Mouse (Mus musculus) ES-E14 (cell line): ENCODE measurements around the gene Gadl1. TPM values are rescaled to one million over a fixed set of nuclear protein-coding genes. Genes with fewer than 3 reads are reported as not detected.

Source experiments
- DNase-seq: peaks from one replicate; pipeline ENCODE4 v3.0.0-alpha.2; 2013; ENCODE audit warnings: low read depth, low spot score
- H3K27ac ChIP-seq: 2 replicates; pipeline ENCODE4 v1.5.1; 2012; ENCODE audit warnings: low read depth, mild to moderate bottlenecking, low read length, moderate library complexity, mixed read lengths; ENCODE audit not compliant: poor library complexity, insufficient read depth, severe bottlenecking
- H3K36me3 ChIP-seq: 2 replicates; pipeline ENCODE4 v1.6.1; 2012; ENCODE audit warnings: mild to moderate bottlenecking, low read length, moderate library complexity, mixed read lengths; ENCODE audit not compliant: control insufficient read depth, poor library complexity, insufficient read depth, severe bottlenecking
- H3K4me1 ChIP-seq, 2 experiments: fragments of 150-350 bp in 1 of 2; sonication (generic) in 1 of 2; 2 replicates each; pipeline ENCODE4 v1.6.1; 2012; ENCODE audit warnings: low read length in 2 of 2, mild to moderate bottlenecking in 1 of 2, mixed read lengths in 1 of 2; ENCODE audit not compliant: control insufficient read depth in 2 of 2, insufficient read depth in 2 of 2, poor library complexity in 1 of 2
- H3K4me3 ChIP-seq, 2 experiments: fragments of 150-350 bp in 1 of 2; sonication (generic) in 1 of 2; 2 replicates each; pipeline ENCODE4 v1.5.1; 2012; ENCODE audit warnings: low read length in 2 of 2, low read depth in 1 of 2, mild to moderate bottlenecking in 1 of 2, mixed read lengths in 1 of 2; ENCODE audit not compliant: insufficient read depth in 1 of 2, poor library complexity in 1 of 2, severe bottlenecking in 1 of 2
- H3K9ac ChIP-seq: 2 replicates; pipeline ENCODE4 v1.6.1; 2012; ENCODE audit warnings: low read depth, mild to moderate bottlenecking, low read length, mixed read lengths; ENCODE audit not compliant: poor library complexity, insufficient read depth, severe bottlenecking
- H3K9me3 ChIP-seq: fragments of 150-350 bp; sonication (generic); 2 replicates; pipeline ENCODE4 v1.6.1; 2012; ENCODE audit warnings: low read depth, mild to moderate bottlenecking, low read length; ENCODE audit not compliant: control insufficient read depth, insufficient read depth
- CHD2 ChIP-seq: IDR thresholded peaks from 2 replicates; pipeline ENCODE4 v1.6.1; 2014; ENCODE audit warnings: mild to moderate bottlenecking, low read depth, low read length, inconsistent platforms
- HCFC1 ChIP-seq: IDR thresholded peaks from 2 replicates; pipeline ENCODE4 v1.6.1; 2012; ENCODE audit warnings: low read length, inconsistent platforms, borderline replicate concordance; ENCODE audit not compliant: insufficient read depth
- MAFK ChIP-seq: IDR thresholded peaks from 2 replicates; pipeline ENCODE4 v1.6.1; 2014; ENCODE audit warnings: mild to moderate bottlenecking, low read depth, low read length, inconsistent platforms; ENCODE audit not compliant: insufficient read depth
- ZC3H11A ChIP-seq: IDR thresholded peaks from 2 replicates; pipeline ENCODE4 v1.6.1; 2012; ENCODE audit warnings: low read depth, mild to moderate bottlenecking, inconsistent platforms, low read length, borderline replicate concordance
- ZNF384 ChIP-seq: IDR thresholded peaks from 2 replicates; pipeline ENCODE4 v1.6.1; 2012; ENCODE audit warnings: low read depth, low read length, inconsistent platforms
- in situ Hi-C, 2 experiments: fragments of 600-800 bp; cut with MboI; formaldehyde crosslinking; loops; one replicate each; pipeline ENCODE4 v1.15.1; 2025; ENCODE audit warnings: low sequenced_read_pairs in 2 of 2, inconsistent platforms in 1 of 2; ENCODE audit not compliant: unreplicated experiment in 2 of 2
- total RNA-seq: library from RNA; depleted of rRNA; stranded (reverse); fragments of 300-350 nt; gene quantifications from 2 replicates; pipeline ENCODE4 v1.2.3, GENCODE M21; 2012

The Gadl1 gene
- total RNA-seq, 1 experiment, result not detected

DNA sequence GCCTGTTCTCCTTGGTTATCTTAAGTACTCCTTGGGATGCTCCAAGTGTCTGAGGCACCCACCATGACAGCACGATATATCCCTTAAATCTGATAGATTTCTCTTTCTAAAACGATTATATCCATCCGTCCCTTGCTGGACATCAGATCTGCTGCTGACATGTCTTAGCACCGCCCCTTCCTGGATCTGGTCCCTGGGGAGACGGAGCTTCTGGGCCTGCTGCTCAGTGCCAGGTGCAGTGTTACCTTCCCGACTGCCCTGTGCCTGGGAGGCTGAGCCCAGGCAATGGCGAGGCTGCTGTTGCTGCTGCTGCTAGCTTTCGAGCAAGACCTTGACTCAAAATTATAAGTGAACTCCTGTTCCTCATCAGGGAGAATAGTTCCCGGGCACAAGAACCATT is 190.8 kb downstream of the Gadl1 start:
- no peaks in the 10 kb centered on the region for H3K9me3 ChIP-seq
- H3K4me1 ChIP-seq, result no peaks in the 10 kb centered on the region
- H3K36me3 ChIP-seq, result no peaks in the 10 kb centered on the region
- TF ChIP-seq HCFC1, result no peak
- TF ChIP-seq ZNF384, result no peak
- no peak for TF ChIP-seq MAFK
- TF ChIP-seq ZC3H11A, result no peak
- no peak for DNase-seq
- no peak overlapping the region for H3K4me3 ChIP-seq
- in situ Hi-C loops, result no loop called here
- H3K27ac ChIP-seq, result no peak overlapping the region
- no peak overlapping the region for H3K9ac ChIP-seq

DNA sequence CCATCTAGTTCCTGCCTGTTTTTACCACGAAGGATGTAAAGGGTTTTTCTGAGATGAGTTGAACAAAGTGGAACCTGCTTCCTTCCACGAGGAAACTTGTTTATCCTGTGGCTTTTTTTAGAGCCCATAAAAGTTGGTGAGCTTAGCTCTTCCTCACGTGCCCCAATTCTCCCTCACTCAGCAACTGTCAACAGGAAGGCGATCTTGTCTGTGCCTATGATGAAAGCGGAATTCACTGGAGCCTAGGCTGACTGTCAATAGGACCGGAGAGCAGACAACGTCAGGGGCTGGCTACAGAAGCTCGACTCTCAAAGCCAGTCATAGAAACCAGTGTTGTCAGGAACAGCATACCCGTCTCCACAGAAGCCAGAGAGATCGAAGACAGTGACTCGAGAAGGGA is 192.6 kb downstream of the Gadl1 start:
- Histone ChIP-seq H3K9me3 (no peaks in the 10 kb centered on the region), H3K4me1 (no peaks in the 10 kb centered on the region), H3K36me3 (no peaks in the 10 kb centered on the region), H3K27ac (no peak overlapping the region), H3K4me3 (no peak overlapping the region), H3K9ac (no peak overlapping the region)
- TF ChIP-seq CHD2, result no peak
- no peak for TF ChIP-seq MAFK
- TF ChIP-seq ZC3H11A, result no peak
- in situ Hi-C loops, result no loop called here
- DNase-seq, result no peak

DNA sequence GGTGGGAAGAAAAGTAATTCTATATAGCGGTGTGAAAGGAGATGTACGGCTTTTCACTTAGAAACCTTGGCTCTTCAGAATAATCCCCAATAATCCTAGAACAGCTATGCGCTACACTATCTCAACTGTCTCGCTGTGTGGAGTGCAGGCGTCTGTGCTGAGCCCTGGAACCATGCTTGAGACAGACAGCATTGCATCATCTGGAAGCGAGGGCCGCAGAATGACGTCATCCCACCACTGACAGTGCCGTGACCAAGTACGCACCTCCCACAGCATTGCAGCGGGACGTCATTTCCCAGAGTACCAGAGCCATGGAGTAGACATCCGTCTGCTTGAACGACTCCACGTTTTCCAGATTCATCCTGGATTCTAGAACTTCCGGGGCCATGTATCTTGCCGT is 195.5 kb downstream of the Gadl1 start:
- no peaks in the 10 kb centered on the region for H3K9me3 ChIP-seq
- no peak overlapping the region for H3K27ac ChIP-seq
- H3K4me1 ChIP-seq, result no peaks in the 10 kb centered on the region
- in situ Hi-C loops, result no loop called here
- DNase-seq, result no peak
- no peak overlapping the region for H3K9ac ChIP-seq
- H3K36me3 ChIP-seq, result no peaks in the 10 kb centered on the region
- TF ChIP-seq MAFK, result no peak
- no peak for TF ChIP-seq HCFC1
- no peak for TF ChIP-seq ZC3H11A
- TF ChIP-seq ZNF384, result no peak
- no peak for TF ChIP-seq CHD2
- no peak overlapping the region for H3K4me3 ChIP-seq

DNA sequence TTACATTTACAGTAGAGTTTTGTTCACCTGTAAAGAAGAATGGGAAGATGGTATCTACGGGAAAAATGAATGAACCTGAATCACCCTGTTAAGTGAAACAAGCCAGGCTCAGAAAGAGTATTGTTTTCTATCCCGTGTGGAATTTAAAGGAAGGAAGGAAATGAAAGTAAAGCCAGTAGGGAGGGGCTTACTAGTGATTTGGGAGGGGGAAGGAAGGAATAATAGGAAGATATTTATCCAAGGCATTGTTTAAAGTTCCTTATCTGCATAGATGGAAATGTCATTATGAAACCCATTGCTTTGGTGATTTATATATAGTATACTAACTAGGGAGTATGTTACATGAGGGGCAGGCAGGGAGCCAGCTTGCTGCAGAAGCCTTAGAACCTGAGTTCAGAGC is 199.5 kb downstream of the Gadl1 start:
- no peak for TF ChIP-seq ZC3H11A
- no peak for TF ChIP-seq MAFK
- TF ChIP-seq ZNF384, result no peak
- TF ChIP-seq HCFC1, result no peak
- no peak for TF ChIP-seq CHD2
- no peak overlapping the region for H3K4me3 ChIP-seq
- no peak overlapping the region for H3K9ac ChIP-seq
- DNase-seq, result no peak
- no peaks in the 10 kb centered on the region for H3K4me1 ChIP-seq
- in situ Hi-C loops, result no loop called here
- no peaks in the 10 kb centered on the region for H3K36me3 ChIP-seq
- no peak overlapping the region for H3K27ac ChIP-seq
- no peaks in the 10 kb centered on the region for H3K9me3 ChIP-seq

DNA sequence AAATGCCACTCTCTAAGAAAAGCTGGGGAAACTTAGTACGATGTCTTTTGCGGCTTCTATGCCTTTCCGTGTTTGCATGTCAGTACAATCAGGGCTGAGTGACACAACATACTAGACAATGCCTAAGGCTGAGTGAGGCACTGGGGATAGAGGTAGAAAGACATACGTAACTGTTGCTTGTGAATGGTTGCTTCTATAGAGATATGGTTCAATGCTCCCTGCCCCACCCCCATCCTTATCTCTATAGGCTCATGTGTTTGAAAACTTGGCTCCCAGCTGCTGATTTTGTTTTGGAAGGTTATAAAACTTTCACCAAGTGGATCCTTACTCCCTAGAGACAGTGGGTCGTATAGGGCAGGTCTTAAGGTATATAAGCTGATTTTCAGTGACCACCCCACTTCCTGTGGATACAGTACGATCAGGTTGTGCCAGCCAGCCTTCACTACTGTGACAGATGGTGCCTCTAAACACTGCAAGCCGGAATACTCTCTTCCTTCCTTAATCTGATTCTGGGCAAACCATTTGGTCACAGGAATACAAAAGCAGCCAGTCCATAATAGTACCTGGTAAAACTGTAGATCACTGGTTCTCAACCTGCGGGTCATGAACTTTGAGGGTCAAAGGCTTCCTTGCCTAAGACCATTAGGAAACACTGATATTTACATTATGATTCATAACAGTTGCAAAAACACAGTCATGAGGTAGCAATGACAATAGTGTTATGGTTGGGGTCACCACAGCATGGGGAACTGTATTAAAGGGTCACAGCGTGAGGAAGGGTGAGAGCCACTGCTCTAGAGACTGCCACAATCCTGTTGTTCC is 202.1 kb downstream of the Gadl1 start:
- H3K27ac ChIP-seq, result no peak overlapping the region
- no peaks in the 10 kb centered on the region for H3K36me3 ChIP-seq
- no peak for DNase-seq
- TF ChIP-seq ZC3H11A (no peak), ZNF384 (no peak), MAFK (no peak), HCFC1 (no peak), CHD2 (no peak)
- no peaks in the 10 kb centered on the region for H3K4me1 ChIP-seq
- in situ Hi-C loops, result no loop called here
- no peak overlapping the region for H3K4me3 ChIP-seq
- H3K9me3 ChIP-seq, result no peaks in the 10 kb centered on the region
- no peak overlapping the region for H3K9ac ChIP-seq
